Mouse (Mus musculus) MN1 (cell line): ENCODE data around the gene Tcap.

Experiments
- DNase-seq: peaks from one replicate; pipeline ENCODE4 v3.0.0-alpha.2; 2016; ENCODE audit warnings: low spot score

Gene Tcap

GRCm38 (mm10) chr11:98412797-98413301, 29.2 kb downstream of the Tcap start:
- DNase-seq = no peak

GRCm38 (mm10) chr11:98413731-98414130, 30.1 kb downstream of the Tcap start:
- no peak for DNase-seq

- DNase-seq = no peak
Measured at GRCm38 (mm10) chr11:98414162-98414561, 30.6 kb downstream of the Tcap start.

- DNase-seq = no peak
Measured at GRCm38 (mm10) chr11:98417074-98417473, 33.5 kb downstream of the Tcap start.

- DNase-seq = no peak
Measured at GRCm38 (mm10) chr11:98418273-98418672, 34.7 kb downstream of the Tcap start.

GRCm38 (mm10) chr11:98418939-98419547, 35.4 kb downstream of the Tcap start:
- DNase-seq = no peak

GRCm38 (mm10) chr11:98426592-98426991, 43.0 kb downstream of the Tcap start:
- no peak for DNase-seq

- no peak for DNase-seq
Measured at GRCm38 (mm10) chr11:98428436-98428835, 44.8 kb downstream of the Tcap start.

- no peak for DNase-seq
Measured at GRCm38 (mm10) chr11:98431743-98432502, 48.3 kb downstream of the Tcap start.
